14 mouse cellular contexts compared by ENCODE assay signal in genomic region chr1:159730826-159731225, GRCm38 (mm10).
"Had no signal": no experiment of that assay in that cellular context is flagged by ENCODE, and none has a peak within 500 bp of the region (broad histone marks: within the 10 kb centered on the region; RNA-seq: fewer than 3 reads in every experiment).

No protein-coding gene starts in this region.

- H3K27me3 ChIP-seq: limb, embryonic 13.5 days; neural tube, embryonic 12.5 days; stomach, embryonic 15.5 days had no signal

- H3K27ac ChIP-seq: kidney, postnatal 0 days; limb, embryonic 13.5 days; liver, embryonic 14.5 days; neural tube, embryonic 12.5 days; stomach, embryonic 15.5 days had no signal

- H3K4me3 ChIP-seq: limb, embryonic 13.5 days; neural tube, embryonic 12.5 days; stomach, embryonic 15.5 days had no signal

- DNase-seq: kidney, adult 11 months; kidney, adult 9 months; kidney, postnatal 36 days; left cerebral cortex, postnatal 4 days; lung, adult 18-20 months; retina, postnatal 1 day; right cerebral cortex, postnatal 4 days; spleen, adult 18-20 months; thymus, postnatal 36 days had no signal

- H3K36me3 ChIP-seq: limb, embryonic 13.5 days; neural tube, embryonic 12.5 days; stomach, embryonic 15.5 days had no signal

- H3K4me2 ChIP-seq: limb, embryonic 13.5 days; neural tube, embryonic 12.5 days; stomach, embryonic 15.5 days had no signal

- H3K4me1 ChIP-seq: limb, embryonic 13.5 days; neural tube, embryonic 12.5 days; stomach, embryonic 15.5 days had no signal

- H3K9me3 ChIP-seq: limb, embryonic 13.5 days; neural tube, embryonic 12.5 days; stomach, embryonic 15.5 days had no signal

- H3K9ac ChIP-seq: limb, embryonic 13.5 days; liver, embryonic 14.5 days; neural tube, embryonic 12.5 days; stomach, embryonic 15.5 days had no signal
